Mouse (Mus musculus): ENCODE measurements around the gene R3hdm1. TPM values are rescaled to one million over a fixed set of nuclear protein-coding genes. Genes with fewer than 3 reads are reported as not detected.
A peak's percentile ranks its signal among the peaks of the same experiment; 100 is the strongest.

R3hdm1 gene
- polyA plus RNA-seq, 1 experiment from 2014 or later, result 83.9 TPM

- ChIA-PET POLR2A (no interaction called here), CTCF (no interaction called here)
- no peaks in the 10 kb centered on the region for H3K27me3 ChIP-seq
- no peak for TF ChIP-seq CTCF (IDR thresholded peaks at IDR 0.05)
- in situ Hi-C loops (cut with MboI; ENCODE audit: low pct_unique_long_range_greater_than_20kb), result no loop called here
- no peak for ATAC-seq
- DNase-seq (ENCODE audit: low read depth, low spot score), result no peak
These were observed 26.2 kb upstream of the R3hdm1 start for GRCm38 (mm10) chr1:128076791-128077479.

GRCm38 (mm10) chr1:128077788-128078187 is 25.3 kb upstream of the R3hdm1 start:
- ChIA-PET POLR2A (no interaction called here), CTCF (no interaction called here)

GRCm38 (mm10) chr1:128078646-128079045 is 24.5 kb upstream of the R3hdm1 start:
- DNase-seq (ENCODE audit: low read depth, low spot score) (no peak), ATAC-seq (no peak)
- H3K27me3 ChIP-seq, result no peaks in the 10 kb centered on the region
- TF ChIP-seq CTCF (IDR thresholded peaks at IDR 0.05), result no peak
- ChIA-PET CTCF (no interaction called here), POLR2A (no interaction called here)
- in situ Hi-C loops (cut with MboI; ENCODE audit: low pct_unique_long_range_greater_than_20kb), result no loop called here

More at GRCm38 (mm10) chr1:128077788-128078187, 25.3 kb upstream of the R3hdm1 start:
- in situ Hi-C loops (cut with MboI; ENCODE audit: low pct_unique_long_range_greater_than_20kb), result no loop called here
- no peak for TF ChIP-seq CTCF (IDR thresholded peaks at IDR 0.05)
- no peak for DNase-seq (ENCODE audit: low read depth, low spot score)
- no peaks in the 10 kb centered on the region for H3K27me3 ChIP-seq
- ATAC-seq, result no peak

GRCm38 (mm10) chr1:128080936-128081696 is 22.0 kb upstream of the R3hdm1 start:
- H3K27me3 ChIP-seq, result no peaks in the 10 kb centered on the region
- no peak for TF ChIP-seq CTCF (IDR thresholded peaks at IDR 0.05)
- CTCF ChIA-PET, result no interaction called here
- POLR2A ChIA-PET, result interaction anchor here (0.6 kb wide), 1 partner anchor 240 kb away, joined by 3 read pairs; no protein-coding TSS in a partner anchor
- ATAC-seq (no peak), DNase-seq (ENCODE audit: low read depth, low spot score) (no peak)
- in situ Hi-C loops (cut with MboI; ENCODE audit: low pct_unique_long_range_greater_than_20kb), result no loop called here

GRCm38 (mm10) chr1:128081873-128082272 is 21.2 kb upstream of the R3hdm1 start:
- DNase-seq (ENCODE audit: low read depth, low spot score) (no peak), ATAC-seq (no peak)
- H3K27me3 ChIP-seq, result no peaks in the 10 kb centered on the region
- ChIA-PET POLR2A (interaction anchor here (0.6 kb wide), 1 partner anchor 241 kb away, joined by 3 read pairs; no protein-coding TSS in a partner anchor), CTCF (interaction anchor here (0.8 kb wide), 1 partner anchor 14 kb away, joined by 3 read pairs; no protein-coding TSS in a partner anchor)
- no peak for TF ChIP-seq CTCF (IDR thresholded peaks at IDR 0.05)
- in situ Hi-C loops (cut with MboI; ENCODE audit: low pct_unique_long_range_greater_than_20kb), result no loop called here

GRCm38 (mm10) chr1:128082800-128083199 is 20.3 kb upstream of the R3hdm1 start:
- H3K27me3 ChIP-seq, result no peaks in the 10 kb centered on the region
- CTCF ChIA-PET, result interaction anchor here (0.8 kb wide), 1 partner anchor 13 kb away, joined by 3 read pairs; no protein-coding TSS in a partner anchor
- in situ Hi-C loops (cut with MboI; ENCODE audit: low pct_unique_long_range_greater_than_20kb), result no loop called here
- POLR2A ChIA-PET, result interaction anchor here (0.5 kb wide), 1 partner anchor 184 kb away, joined by 3 read pairs; no protein-coding TSS in a partner anchor
- no peak for TF ChIP-seq CTCF (IDR thresholded peaks at IDR 0.05)
- no peak for DNase-seq (ENCODE audit: low read depth, low spot score)
- no peak for ATAC-seq

GRCm38 (mm10) chr1:128094686-128095085 is 8.4 kb upstream of the R3hdm1 start:
- in situ Hi-C loops (cut with MboI; ENCODE audit: low pct_unique_long_range_greater_than_20kb), result no loop called here
- DNase-seq (ENCODE audit: low read depth, low spot score) (no peak), ATAC-seq (no peak)
- CTCF ChIA-PET, result no interaction called here
- H3K27me3 ChIP-seq, result no peaks in the 10 kb centered on the region
- no peak for TF ChIP-seq CTCF (IDR thresholded peaks at IDR 0.05)
- POLR2A ChIA-PET, result no interaction called here

- no peak for TF ChIP-seq CTCF (IDR thresholded peaks at IDR 0.05)
- no peak for ATAC-seq
- ChIA-PET POLR2A (no interaction called here), CTCF (no interaction called here)
- no peaks in the 10 kb centered on the region for H3K27me3 ChIP-seq
- no peak for DNase-seq (ENCODE audit: low read depth, low spot score)
- in situ Hi-C loops (cut with MboI; ENCODE audit: low pct_unique_long_range_greater_than_20kb), result no loop called here
These were observed 4.8 kb upstream of the R3hdm1 start for GRCm38 (mm10) chr1:128098309-128098708.

- H3K27me3 ChIP-seq, result no peaks in the 10 kb centered on the region
- DNase-seq (ENCODE audit: low read depth, low spot score) (no peak), ATAC-seq (no peak)
- ChIA-PET CTCF (interaction anchor here (0.7 kb wide), 1 partner anchor 10 kb away, joined by 3 read pairs; no protein-coding TSS in a partner anchor), POLR2A (interaction anchor here (1.0 kb wide), 1 partner anchor 121 kb away, joined by 3 read pairs; no protein-coding TSS in a partner anchor)
- TF ChIP-seq CTCF (IDR thresholded peaks at IDR 0.05), result no peak
- in situ Hi-C loops (cut with MboI; ENCODE audit: low pct_unique_long_range_greater_than_20kb), result no loop called here
These were observed 855 bp upstream of the R3hdm1 start for GRCm38 (mm10) chr1:128102251-128102640.

- TF ChIP-seq CTCF (IDR thresholded peaks at IDR 0.05), result no peak
- CTCF ChIA-PET, result no interaction called here
- in situ Hi-C loops (cut with MboI; ENCODE audit: low pct_unique_long_range_greater_than_20kb), result no loop called here
- H3K27me3 ChIP-seq, result no peaks in the 10 kb centered on the region
- POLR2A ChIA-PET, result interaction anchor here (0.5 kb wide), 1 partner anchor 27 kb away, joined by 3 read pairs; no protein-coding TSS in a partner anchor
- DNase-seq (ENCODE audit: low read depth, low spot score) (no peak), ATAC-seq (peak; percentile 37)
These were observed 503 bp downstream of the R3hdm1 start for GRCm38 (mm10) chr1:128103520-128104088.

All from Patski (cell line).